Mouse (Mus musculus): ENCODE data around the gene Upk3a. TPM values are rescaled to one million over a fixed set of nuclear protein-coding genes. Genes with fewer than 3 reads are reported as not detected.

Upk3a gene
- polyA plus RNA-seq (2016; fragmentation: Nextera tagmentation; extraction: Ambion mirVana), result not detected in 2 replicates

- Histone ChIP-seq H3K27me3 (peaks cover 35% of the 10 kb centered on the region), H3K4me3 (replicated peaks) (no peak within 1 kb of the TSS), H3K9me3 (no peaks in the 10 kb centered on the region), H3K4me1 (replicated peaks) (peaks cover 10% of the 10 kb centered on the region; the same call in 1 of the 2 replicates), H3K4me2 (peak within 1 kb of the TSS; percentile 17; the same call in 1 of the 2 replicates), H3K27ac (no peak within 1 kb of the TSS), H3K9ac (replicated peaks) (no peak within 1 kb of the TSS), H3K36me3 (no peaks in the 10 kb centered on the region)
- WGBS, result 9% methylated on average over 21 of the region's 21 CpGs
- no peak for ATAC-seq (ENCODE audit: insufficient number of reproducible peaks, insufficient read depth, low FRiP score, low TSS enrichment, low read depth)
Observed at GRCm38 (mm10) chr15:85016951-85017664, at the start of gene Upk3a. TSS of gene Upk3a (plus strand) at chr15:85017141.

DNA sequence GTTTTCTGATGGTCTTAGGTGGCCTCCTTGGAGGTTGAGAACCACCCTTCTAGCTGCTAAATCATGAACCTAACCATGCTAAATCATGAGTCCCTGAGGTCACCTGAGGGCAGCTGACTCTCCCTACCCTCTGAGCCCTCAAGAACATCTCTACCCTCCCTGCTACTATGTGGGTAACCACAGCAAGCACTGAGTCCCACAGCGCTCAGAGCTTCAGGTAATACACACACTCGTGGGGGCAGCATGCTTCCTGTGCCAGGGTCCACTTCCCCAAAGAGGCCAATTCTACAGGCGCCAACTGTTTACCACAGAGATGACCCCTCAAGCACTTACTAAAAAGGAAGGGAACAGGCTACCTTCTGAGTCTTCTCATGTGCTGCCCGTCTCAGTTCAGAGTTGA is 48.4 kb upstream of the Upk3a start:
- no peak overlapping the region for H3K4me3 ChIP-seq (replicated peaks)
- 87% methylated on average over 4 of the region's 4 CpGs for WGBS
- no peaks in the 10 kb centered on the region for H3K9me3 ChIP-seq
- ATAC-seq (ENCODE audit: insufficient number of reproducible peaks, insufficient read depth, low FRiP score, low TSS enrichment, low read depth), result no peak
- H3K27ac ChIP-seq, result no peak overlapping the region
- no peaks in the 10 kb centered on the region for H3K27me3 ChIP-seq
- no peaks in the 10 kb centered on the region for H3K4me1 ChIP-seq (replicated peaks)
- no peak overlapping the region for H3K4me2 ChIP-seq
- H3K9ac ChIP-seq (replicated peaks), result no peak overlapping the region
- no peaks in the 10 kb centered on the region; the same call in 1 of the 2 replicates for H3K36me3 ChIP-seq

GRCm38 (mm10) chr15:84972860-84973543 is 43.9 kb upstream of the Upk3a start:
- no peak overlapping the region for H3K4me3 ChIP-seq (replicated peaks)
- H3K4me1 ChIP-seq (replicated peaks), result no peaks in the 10 kb centered on the region
- 82% methylated on average over 8 of the region's 8 CpGs for WGBS
- H3K27ac ChIP-seq, result no peak overlapping the region
- ATAC-seq (ENCODE audit: insufficient number of reproducible peaks, insufficient read depth, low FRiP score, low TSS enrichment, low read depth), result no peak
- H3K4me2 ChIP-seq, result no peak overlapping the region
- no peaks in the 10 kb centered on the region for H3K27me3 ChIP-seq
- no peaks in the 10 kb centered on the region; the same call in 1 of the 2 replicates for H3K36me3 ChIP-seq
- H3K9me3 ChIP-seq, result no peaks in the 10 kb centered on the region
- H3K9ac ChIP-seq (replicated peaks), result no peak overlapping the region

GRCm38 (mm10) chr15:84973544-84973871 is 43.4 kb upstream of the Upk3a start:
- H3K9ac ChIP-seq (replicated peaks), result no peak overlapping the region
- no peak for ATAC-seq (ENCODE audit: insufficient number of reproducible peaks, insufficient read depth, low FRiP score, low TSS enrichment, low read depth)
- WGBS, result 69% methylated on average over 3 of the region's 3 CpGs
- H3K9me3 ChIP-seq, result no peaks in the 10 kb centered on the region
- no peak overlapping the region for H3K4me2 ChIP-seq
- H3K4me1 ChIP-seq (replicated peaks), result no peaks in the 10 kb centered on the region
- H3K27ac ChIP-seq, result no peak overlapping the region
- no peaks in the 10 kb centered on the region; the same call in 1 of the 2 replicates for H3K36me3 ChIP-seq
- no peaks in the 10 kb centered on the region for H3K27me3 ChIP-seq
- no peak overlapping the region for H3K4me3 ChIP-seq (replicated peaks)

DNA sequence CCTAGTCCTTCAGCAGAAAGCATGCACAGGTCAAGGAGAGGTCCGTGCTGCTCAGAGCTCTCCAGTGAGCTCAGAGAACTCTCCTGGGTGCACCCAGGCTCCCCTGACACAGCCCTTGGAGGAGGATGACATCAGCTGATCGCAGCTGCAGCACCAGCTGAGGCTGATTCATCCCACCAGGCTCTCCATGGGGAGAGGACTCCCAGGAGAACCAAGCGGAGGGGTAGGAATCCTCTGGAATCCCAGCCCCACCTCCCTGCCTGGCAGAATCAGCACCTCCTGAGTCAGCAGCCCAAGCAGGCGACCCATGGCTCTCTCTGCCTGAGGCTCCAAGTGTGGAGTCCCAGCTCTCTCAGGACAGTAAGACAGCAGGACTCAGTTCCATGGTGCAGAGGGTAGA is 41.2 kb upstream of the Upk3a start:
- 32% methylated on average over 4 of the region's 4 CpGs for WGBS
- H3K4me3 ChIP-seq (replicated peaks), result no peak overlapping the region
- ATAC-seq (ENCODE audit: insufficient number of reproducible peaks, insufficient read depth, low FRiP score, low TSS enrichment, low read depth), result no peak
- no peaks in the 10 kb centered on the region for H3K36me3 ChIP-seq
- H3K27me3 ChIP-seq, result no peaks in the 10 kb centered on the region
- H3K27ac ChIP-seq, result no peak overlapping the region
- no peaks in the 10 kb centered on the region for H3K9me3 ChIP-seq
- H3K4me2 ChIP-seq, result no peak overlapping the region
- H3K9ac ChIP-seq (replicated peaks), result no peak overlapping the region
- H3K4me1 ChIP-seq (replicated peaks), result no peaks in the 10 kb centered on the region

DNA sequence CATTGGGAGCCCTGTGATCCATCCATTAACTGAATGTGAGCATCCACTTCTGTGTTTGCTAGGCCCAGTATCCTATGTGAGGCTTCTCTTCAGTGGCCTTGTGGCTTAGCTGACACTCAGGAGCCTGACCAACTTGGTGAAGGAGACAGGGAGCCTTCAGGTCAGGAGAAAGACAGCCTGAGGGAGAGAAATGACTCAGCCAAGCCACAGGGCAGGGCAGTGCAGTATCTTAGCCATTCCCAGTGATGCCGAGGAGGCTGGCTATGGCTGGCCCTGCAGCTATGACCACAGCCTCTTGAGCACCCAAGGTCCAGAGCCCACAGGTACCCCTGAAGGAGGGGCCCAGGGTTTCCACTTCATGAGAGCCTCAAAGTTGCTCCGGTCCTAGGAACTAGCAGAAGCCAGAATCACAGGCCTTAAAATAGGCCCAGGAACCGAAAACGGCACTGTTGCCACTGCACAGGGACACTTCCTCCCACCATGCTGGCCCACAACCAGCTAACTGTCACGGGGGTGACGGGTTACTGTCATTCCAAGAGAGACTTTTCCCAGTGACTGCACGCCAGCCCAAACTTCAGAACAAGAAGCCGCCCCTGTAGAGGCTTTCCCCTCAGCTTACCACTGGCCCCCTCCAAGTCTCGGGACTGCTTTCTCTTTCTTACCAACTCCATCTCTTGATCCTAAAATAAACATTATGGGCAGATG is 35.2 kb upstream of the Upk3a start:
- Histone ChIP-seq H3K27me3 (no peaks in the 10 kb centered on the region), H3K9me3 (no peaks in the 10 kb centered on the region), H3K36me3 (no peaks in the 10 kb centered on the region), H3K4me2 (no peak overlapping the region), H3K4me1 (replicated peaks) (peaks cover 8% of the 10 kb centered on the region), H3K27ac (no peak overlapping the region), H3K4me3 (replicated peaks) (no peak overlapping the region), H3K9ac (replicated peaks) (no peak overlapping the region)
- no peak for ATAC-seq (ENCODE audit: insufficient number of reproducible peaks, insufficient read depth, low FRiP score, low TSS enrichment, low read depth)
- WGBS, result 82% methylated on average over 9 of the region's 9 CpGs

DNA sequence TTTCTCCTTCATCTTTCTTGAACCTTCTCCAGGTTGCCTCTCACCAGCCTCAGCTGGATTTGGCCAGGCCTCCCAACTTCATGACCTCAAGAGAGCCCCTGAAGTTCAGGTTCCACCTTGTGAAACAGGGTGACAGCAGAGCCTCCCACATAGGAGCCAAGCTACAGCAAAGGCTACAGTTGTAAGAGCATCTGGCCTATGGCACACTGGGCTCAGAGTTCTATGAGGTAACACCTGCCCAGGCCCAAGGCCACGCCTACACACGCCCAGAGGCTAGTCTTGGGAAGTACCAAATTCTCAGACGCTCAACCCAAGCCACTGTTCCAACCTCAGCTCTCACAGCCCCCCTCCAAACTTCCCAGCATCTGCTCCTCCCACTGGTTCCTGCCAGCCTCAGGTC is 34.1 kb upstream of the Upk3a start:
- ATAC-seq (ENCODE audit: insufficient number of reproducible peaks, insufficient read depth, low FRiP score, low TSS enrichment, low read depth), result no peak
- Histone ChIP-seq H3K9me3 (no peaks in the 10 kb centered on the region), H3K4me3 (replicated peaks) (no peak overlapping the region), H3K36me3 (no peaks in the 10 kb centered on the region), H3K9ac (replicated peaks) (no peak overlapping the region), H3K4me1 (replicated peaks) (peaks cover 12% of the 10 kb centered on the region), H3K27ac (no peak overlapping the region), H3K27me3 (no peaks in the 10 kb centered on the region), H3K4me2 (no peak overlapping the region)
- 81% methylated on average over 3 of the region's 3 CpGs for WGBS

DNA sequence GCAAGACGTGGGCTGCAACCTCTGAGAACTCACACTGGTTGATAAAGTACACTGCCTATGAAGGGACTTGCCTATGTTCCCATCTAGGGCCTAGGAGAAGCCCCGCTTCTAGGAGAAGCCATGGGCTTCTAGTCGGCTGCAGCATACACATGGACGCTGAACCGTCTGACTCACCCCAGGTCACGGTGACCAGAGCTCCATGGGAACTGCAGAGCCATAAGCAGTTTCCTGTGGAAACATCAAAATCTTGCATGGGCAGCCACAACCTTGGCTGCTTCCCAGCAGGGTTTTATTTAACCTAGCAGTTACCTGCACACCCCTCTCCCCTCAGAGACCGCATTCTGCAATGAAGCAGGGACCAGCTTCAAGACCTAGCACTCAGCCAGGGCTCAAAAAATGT is 33.2 kb upstream of the Upk3a start:
- H3K9ac ChIP-seq (replicated peaks), result no peak overlapping the region; the same call in 1 of the 2 replicates
- WGBS, result 85% methylated on average over 7 of the region's 7 CpGs
- no peak overlapping the region for H3K4me3 ChIP-seq (replicated peaks)
- no peaks in the 10 kb centered on the region for H3K36me3 ChIP-seq
- no peaks in the 10 kb centered on the region for H3K27me3 ChIP-seq
- H3K4me2 ChIP-seq, result no peak overlapping the region
- H3K27ac ChIP-seq, result no peak overlapping the region
- H3K9me3 ChIP-seq, result no peaks in the 10 kb centered on the region
- no peak for ATAC-seq (ENCODE audit: insufficient number of reproducible peaks, insufficient read depth, low FRiP score, low TSS enrichment, low read depth)
- peaks cover 12% of the 10 kb centered on the region for H3K4me1 ChIP-seq (replicated peaks)

GRCm38 (mm10) chr15:84985516-84986160 is 31.3 kb upstream of the Upk3a start:
- Histone ChIP-seq H3K27ac (no peak overlapping the region), H3K9me3 (no peaks in the 10 kb centered on the region), H3K9ac (replicated peaks) (no peak overlapping the region), H3K36me3 (no peaks in the 10 kb centered on the region), H3K4me3 (replicated peaks) (no peak overlapping the region), H3K4me1 (replicated peaks) (peaks cover 12% of the 10 kb centered on the region), H3K4me2 (no peak overlapping the region), H3K27me3 (no peaks in the 10 kb centered on the region)
- ATAC-seq (ENCODE audit: insufficient number of reproducible peaks, insufficient read depth, low FRiP score, low TSS enrichment, low read depth), result no peak
- 89% methylated on average over 12 of the region's 12 CpGs for WGBS

DNA sequence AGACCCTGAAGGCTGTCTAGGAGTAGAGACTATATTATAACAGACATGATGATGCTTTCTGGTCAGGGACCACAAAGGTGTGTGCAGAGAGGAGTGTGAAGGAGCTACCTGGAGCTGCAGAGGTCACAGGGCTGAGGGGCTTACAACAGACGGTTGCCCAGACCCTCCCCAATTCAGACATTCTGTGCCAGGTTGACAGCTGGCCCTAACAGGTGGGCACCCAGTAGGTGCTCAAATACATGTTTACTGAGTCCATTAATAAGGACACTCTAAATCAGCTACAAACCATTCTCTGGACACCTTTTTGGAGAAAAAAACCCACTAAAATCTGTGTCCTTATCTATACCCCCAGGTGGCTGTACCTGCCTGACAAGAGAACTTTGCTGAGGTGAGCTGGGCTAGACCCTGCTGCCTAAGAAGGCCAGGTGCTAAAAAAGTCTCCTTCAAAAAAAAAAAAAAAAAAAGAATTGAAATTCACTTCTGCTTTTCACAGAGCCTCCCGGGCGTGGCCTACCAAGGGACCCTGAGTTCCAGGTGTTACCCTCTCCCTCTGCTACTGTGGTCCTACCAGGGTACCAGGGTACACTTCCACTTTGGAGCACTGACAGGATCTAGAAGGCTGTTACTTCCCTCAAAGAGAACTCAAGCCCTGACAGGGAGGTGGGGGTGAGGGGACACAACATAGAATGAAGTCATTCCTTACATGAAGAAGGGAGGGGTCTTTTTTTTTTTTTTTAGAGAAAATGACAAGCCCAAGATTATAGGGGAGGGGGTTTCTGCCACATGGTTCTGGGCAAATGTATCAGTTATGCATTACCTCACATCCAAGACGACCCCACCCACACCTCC is 30.5 kb upstream of the Upk3a start:
- peak overlapping the region; percentile 88 for H3K9ac ChIP-seq (replicated peaks)
- H3K9me3 ChIP-seq, result no peaks in the 10 kb centered on the region

More for the DNA sequence above, 30.5 kb upstream of the Upk3a start:
- H3K27ac ChIP-seq, result no peak overlapping the region
- ATAC-seq (ENCODE audit: insufficient number of reproducible peaks, insufficient read depth, low FRiP score, low TSS enrichment, low read depth), result no peak
- WGBS, result 70% methylated on average over 4 of the region's 4 CpGs
- peaks cover 12% of the 10 kb centered on the region for H3K4me1 ChIP-seq (replicated peaks)
- peak overlapping the region; percentile 83 for H3K4me3 ChIP-seq (replicated peaks)
- H3K27me3 ChIP-seq, result no peaks in the 10 kb centered on the region
- H3K36me3 ChIP-seq, result no peaks in the 10 kb centered on the region
- H3K4me2 ChIP-seq, result peak overlapping the region; percentile 81

All from limb, embryonic 12.5 days (tissue).